Mouse (Mus musculus) telencephalon, adult 2 months (tissue): Measurements from ENCODE around the gene Olfr689.
"Not testable (repeated sequence)": the region's sequence is repeated elsewhere in the genome, so short reads cannot be mapped to it uniquely, and the experiment has no call there.

Source experiments
- DNase-seq: peaks from one replicate; pipeline ENCODE4 v3.0.0-alpha.2; 2011; ENCODE audit warnings: low read depth, low spot score

Gene Olfr689

DNA sequence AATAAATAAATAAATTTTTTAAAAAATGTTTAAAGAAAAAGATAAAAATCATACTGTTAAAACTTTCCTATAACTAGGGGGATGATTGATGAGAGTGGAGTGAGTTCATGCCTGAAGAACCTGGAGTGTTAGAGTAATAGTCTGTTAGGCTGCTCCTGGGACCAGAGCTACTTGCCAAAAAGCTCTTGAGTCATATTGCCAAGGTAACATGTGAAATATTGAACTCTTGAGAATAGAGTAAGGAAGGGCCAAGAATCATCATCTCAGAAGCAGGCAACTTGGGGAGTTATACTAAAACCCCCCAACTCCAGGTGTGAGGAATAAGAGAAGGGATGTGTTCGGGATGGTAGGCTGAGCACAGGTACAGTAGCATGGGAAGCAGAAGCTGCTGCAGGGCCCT, at the start of gene Olfr689:
Gene Olfr689 (plus strand): TSS at position 301 of the 400 bp plus-strand sequence.
- no peak for DNase-seq

- no peak for DNase-seq
These were observed 38.5 kb upstream of the Olfr689 start for GRCm38 (mm10) chr7:105272426-105272825.

DNA sequence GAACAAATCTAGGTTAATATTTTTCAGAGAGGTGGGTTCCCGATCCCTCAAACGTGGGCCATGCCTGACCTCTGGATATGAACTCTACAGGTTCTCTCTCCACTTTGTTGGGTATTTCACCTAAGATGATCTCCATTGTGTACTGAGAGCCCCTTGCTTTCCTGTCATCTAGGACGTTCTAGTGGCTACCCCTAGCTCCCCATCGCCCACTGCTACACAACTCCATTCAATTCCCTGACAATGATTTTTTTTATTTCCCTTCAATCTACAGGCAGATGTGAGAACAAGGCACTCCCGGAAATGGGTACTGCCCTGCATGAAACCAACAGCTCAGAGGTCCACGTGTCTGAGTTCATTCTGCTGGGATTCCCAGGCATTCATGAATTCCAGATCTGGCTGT, 23.2 kb upstream of the Olfr689 start, which contains the start of gene Olfr688:
Gene Olfr688 (plus strand): TSS at position 301 of the 400 bp plus-strand sequence.
- no peak for DNase-seq

- no peak for DNase-seq
These were observed 20.9 kb upstream of the Olfr689 start for GRCm38 (mm10) chr7:105290051-105290450.

- DNase-seq = no peak
These were observed 14.3 kb downstream of the Olfr689 start for GRCm38 (mm10) chr7:105325302-105325701.

DNA sequence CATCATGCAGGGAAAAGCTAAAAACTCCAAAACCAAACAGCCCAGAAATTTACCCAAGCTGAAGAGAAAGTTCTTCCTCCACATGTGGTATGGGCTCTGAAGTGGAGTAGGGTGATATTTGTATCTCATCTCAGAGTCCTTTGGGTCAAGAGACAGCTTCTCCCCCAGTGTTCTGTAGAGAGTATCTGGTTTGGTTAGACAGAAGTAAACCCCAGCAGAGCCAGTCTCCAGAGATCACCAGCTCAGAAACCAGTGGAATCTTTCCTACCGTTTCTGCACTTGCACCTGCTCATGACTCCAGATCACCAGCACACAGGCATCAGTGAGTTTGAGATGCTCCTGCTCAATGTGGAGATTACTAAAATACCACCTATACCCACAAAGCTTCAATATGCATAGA, 23.0 kb downstream of the Olfr689 start, which contains the start of gene Olfr690:
Gene Olfr690 (minus strand): TSS at position 101 of the 400 bp plus-strand sequence.
- DNase-seq = no peak

- no peak for DNase-seq
These were observed 31.2 kb downstream of the Olfr689 start, which contains the start of gene Olfr691 for GRCm38 (mm10) chr7:105342170-105342569. Gene Olfr691, minus strand, starts transcription at chr7:105342270.

GRCm38 (mm10) chr7:105342752-105343151, 31.8 kb downstream of the Olfr689 start:
- no peak for DNase-seq

GRCm38 (mm10) chr7:105356064-105356463, 45.1 kb downstream of the Olfr689 start:
- not testable (repeated sequence) for DNase-seq

- not testable (repeated sequence) for DNase-seq
These were observed 45.5 kb downstream of the Olfr689 start for GRCm38 (mm10) chr7:105356487-105356886.

GRCm38 (mm10) chr7:105361713-105362112, 50.7 kb downstream of the Olfr689 start:
- DNase-seq = no peak

DNA sequence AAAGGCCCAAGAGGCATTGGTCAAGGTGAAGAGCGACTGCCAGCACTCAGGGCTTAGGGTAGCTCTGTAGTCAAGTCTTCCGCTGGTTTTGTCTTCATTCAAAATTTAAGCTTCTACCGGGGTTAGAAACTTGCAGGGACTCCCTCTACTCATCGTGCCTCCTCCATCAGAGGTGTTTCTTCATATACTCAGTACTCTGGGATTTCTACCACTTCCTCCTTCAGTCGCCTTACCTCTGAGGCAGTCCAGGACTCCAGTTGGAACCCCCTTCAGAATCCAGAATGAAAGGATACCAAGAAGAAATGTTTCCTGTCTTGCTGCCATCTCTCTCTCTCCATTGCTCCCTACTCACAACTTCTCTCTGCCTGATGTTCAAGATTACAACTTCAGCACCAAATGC, 56.3 kb downstream of the Olfr689 start:
- no peak for DNase-seq

DNA sequence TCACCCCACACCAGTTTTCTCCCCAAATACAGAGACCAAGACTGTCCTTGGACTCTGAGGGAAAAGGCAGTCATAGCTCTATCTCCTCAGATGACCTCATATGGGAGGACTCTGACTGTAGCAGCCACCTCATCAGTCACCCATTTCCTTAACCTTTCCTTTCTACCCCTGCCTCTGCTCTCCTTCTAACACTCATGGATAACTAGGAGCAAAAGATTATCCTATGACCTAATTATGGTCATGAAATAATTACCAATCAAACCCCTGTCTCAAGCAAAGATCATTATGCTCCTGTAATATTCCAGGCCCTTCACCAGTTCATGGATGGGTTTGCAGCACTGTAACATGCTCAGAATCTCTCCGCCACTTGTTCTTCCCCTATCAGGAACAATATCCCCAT, 57.0 kb downstream of the Olfr689 start, which contains the start of gene Olfr692:
Gene Olfr692 (plus strand): TSS at position 301 of the 400 bp plus-strand sequence.
- DNase-seq = no peak

DNA sequence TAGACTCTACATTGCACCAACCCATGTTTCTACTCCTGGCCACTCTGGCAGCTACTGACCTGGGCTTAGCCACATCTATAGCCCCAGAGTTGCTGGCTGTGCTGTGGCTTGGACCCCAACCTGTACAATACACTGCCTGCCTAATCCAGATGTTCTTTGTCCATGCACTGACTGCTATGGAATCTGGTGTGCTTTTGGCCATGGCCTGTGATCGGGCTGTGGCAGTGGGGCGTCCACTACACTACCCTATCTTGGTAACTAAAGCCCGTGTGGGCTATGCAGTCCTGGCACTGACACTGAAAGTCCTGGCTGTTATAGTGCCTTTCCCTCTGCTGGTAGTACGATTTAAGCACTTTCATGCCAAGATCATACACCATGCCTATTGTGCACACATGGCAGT, 57.6 kb downstream of the Olfr689 start:
- DNase-seq = no peak
